Mouse (Mus musculus): ENCODE results near the gene Exoc4.

Gene Exoc4

DNA sequence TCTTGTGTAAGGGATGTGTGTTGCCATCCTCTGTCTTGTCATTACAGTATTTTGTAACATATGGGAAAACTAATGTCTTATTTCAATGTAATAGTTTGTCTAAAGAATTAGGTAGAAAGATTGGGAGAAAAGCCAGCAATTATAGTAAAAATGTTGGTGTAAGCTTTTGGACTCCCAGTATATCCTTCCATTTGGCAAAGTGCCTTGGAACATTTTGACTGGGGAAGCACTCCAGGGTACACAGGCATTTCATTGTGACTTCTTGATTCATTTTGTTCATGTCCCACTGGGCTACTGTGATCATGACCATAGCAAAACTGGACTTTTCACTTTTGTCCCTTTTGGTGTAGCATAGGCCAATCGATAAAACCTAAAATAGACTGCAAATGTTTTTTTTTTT is 61.6 kb downstream of the Exoc4 start:
- no peak for DNase-seq (ENCODE audit: low read depth)

DNA sequence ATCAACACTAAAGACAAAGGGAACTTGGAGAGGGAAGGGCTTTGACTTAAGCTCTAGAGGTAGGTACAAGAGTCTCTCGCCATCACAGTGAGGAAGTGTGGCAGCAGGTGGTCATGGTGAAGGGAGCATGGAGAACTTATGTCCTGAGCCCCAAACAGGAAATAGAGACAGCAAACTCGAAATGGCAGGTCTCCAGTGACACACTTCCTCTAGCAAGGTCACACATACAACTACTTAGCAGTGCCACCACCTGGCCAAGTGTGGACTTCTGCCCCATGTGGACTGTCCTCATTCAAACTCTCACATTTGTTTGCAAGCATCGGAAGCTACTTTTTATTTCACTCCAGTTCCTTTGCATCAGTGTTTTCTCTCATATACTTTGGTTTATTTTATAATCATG is 74.0 kb downstream of the Exoc4 start:
- no peak for DNase-seq (ENCODE audit: low read depth)

DNA sequence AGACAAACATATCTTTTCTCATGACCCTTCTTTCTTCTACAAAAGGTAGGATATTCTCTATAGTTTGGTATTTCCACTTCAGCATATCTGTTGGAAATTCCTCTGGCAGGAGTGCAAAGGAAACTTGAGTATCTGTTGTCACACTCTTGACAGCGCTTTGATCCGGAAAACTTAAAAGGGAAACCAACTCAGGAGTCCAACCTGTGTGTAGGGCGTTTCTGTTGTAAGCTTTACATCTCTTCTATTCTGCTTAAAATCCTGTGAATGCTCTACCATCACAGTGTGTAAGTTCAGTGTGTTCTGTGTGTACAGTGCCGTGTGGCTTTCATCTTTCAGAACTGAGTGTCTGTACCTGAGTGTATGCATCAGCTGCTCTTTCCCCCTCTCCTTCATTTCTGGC is 74.5 kb downstream of the Exoc4 start:
- DNase-seq (ENCODE audit: low read depth): no peak

GRCm38 (mm10) chr6:33328326-33328725 is 79.4 kb downstream of the Exoc4 start:
- no peak for DNase-seq (ENCODE audit: low read depth)

DNA sequence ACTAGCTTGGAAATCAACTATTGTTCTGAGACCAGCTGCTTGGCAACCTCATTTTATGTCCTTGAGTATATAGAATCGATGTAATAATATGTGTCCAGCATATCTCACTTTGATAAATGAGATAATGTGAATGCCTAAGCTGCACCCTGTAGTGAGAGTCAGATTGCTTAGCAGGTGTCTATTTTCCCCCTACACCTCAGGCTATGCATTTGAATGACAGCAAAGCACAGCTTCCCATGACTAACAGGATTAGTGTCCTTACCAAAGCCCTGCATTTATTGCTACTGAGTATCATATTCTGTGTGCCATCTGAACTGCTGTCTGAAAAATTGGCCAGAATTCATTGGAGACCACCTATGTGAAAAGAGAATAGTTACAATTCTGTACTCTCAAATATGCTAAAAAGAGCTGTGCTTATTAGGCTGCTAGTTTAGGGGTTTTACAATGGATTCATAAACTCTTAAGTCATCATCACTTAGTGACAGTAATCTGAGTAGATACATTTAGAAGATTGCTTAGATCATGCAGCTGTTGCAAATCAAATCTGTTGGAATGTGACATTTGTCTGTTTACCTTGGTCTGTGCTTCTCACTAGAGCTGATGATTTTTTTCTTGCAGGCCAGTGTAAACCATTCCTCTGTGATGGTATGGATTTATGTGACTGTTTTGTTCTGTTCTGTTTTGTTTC is 98.3 kb downstream of the Exoc4 start:
- DNase-seq (ENCODE audit: low read depth): no peak

GRCm38 (mm10) chr6:33361613-33362012 is 112.7 kb downstream of the Exoc4 start:
- DNase-seq (ENCODE audit: low read depth): no peak

GRCm38 (mm10) chr6:33380517-33380916 is 131.6 kb downstream of the Exoc4 start:
- no peak for DNase-seq (ENCODE audit: low read depth)

- no peak for DNase-seq (ENCODE audit: low read depth)
These were observed 133.3 kb downstream of the Exoc4 start for GRCm38 (mm10) chr6:33382176-33382575.

DNA sequence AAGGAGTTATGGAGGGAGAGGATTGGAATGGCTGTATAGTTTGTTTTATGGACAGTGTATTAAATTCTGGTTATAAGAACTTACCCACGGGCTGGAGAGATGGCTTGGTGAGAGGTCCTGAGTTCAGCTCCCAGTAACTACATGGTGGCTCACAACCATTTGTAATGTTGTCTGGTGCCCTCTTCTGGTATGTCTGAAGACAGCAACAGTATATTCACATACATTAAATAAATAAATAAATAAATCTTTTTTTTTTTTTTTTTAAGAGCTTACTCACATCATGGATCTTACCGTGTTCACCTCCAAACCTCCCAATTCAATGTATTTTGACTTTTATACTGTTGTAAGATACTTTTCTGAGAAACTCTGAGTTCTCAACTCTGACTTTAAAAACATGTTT is 143.1 kb downstream of the Exoc4 start:
- DNase-seq (ENCODE audit: low read depth): peak; percentile 9

DNA sequence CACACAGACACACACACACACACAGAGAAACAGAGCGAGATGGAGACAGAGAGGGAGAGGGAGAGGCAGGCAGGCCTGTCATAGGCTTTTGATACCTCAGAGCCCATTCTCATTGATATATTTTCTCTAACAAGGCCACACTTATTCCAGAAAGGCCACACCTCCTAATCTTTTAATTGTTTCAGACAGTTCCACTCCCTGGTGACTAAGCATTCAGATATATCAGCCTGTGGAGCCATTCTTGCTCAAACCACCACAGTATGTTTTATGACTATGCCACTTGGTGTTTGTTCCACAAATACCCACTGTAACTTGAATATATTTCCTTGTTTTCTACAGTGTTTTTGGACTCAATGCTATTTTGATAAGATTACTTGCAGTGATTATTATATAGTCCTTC is 150.6 kb downstream of the Exoc4 start:
- DNase-seq (ENCODE audit: low read depth): no peak

DNA sequence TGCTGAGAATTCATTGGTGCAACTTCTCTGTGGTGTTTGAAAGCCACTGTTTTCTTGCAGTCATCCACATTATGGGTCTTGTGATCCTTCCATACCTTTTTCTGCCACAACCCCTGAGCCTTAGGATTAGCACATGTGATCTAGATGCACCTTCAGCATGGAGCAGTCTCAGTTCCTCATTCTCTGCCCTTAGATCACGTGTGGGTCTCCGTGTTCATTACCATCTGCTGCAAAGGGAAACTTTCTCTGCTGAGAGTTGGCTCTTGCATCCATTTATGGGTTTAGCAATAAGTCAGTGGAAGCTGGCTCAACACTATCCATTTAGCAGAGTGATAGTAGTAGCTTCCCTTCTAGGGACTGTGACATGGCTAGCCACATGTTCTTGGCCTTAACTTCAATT is 152.3 kb downstream of the Exoc4 start:
- no peak for DNase-seq (ENCODE audit: low read depth)

DNA sequence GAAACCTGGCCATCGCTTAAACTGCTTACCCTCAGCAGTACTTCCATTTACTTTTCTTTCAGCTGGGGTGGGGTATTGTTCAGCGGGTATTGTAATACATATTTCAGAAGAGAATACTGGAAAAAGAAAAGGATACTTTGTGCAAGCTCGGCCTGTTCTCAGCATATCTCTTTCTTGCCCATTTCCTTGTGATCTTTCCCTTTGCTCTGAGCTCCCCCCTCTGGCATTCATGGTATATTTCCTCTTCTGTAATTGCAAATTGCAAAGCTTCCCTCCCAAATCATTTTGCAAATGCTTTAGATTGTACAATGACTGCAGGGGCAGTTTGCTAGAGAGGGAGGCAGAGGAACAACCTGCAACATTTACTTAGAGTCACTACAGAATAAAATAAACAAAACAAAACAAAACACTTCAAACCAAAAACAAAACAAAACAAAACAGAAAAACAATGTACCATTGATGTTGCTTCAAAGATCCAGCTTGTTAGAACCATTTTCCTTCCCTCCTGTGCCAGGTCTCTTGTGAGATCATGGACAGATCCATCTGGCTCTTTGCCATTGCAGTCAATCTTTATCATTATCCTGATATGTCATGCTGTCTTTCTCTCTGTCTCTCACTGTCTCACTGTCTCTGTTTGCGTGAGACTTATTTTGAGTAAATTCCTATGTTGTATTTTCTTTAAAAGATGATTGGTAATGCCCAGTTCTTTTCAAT is 156.8 kb downstream of the Exoc4 start:
- no peak for DNase-seq (ENCODE audit: low read depth)

- no peak for DNase-seq (ENCODE audit: low read depth)
These were observed 160.7 kb downstream of the Exoc4 start for GRCm38 (mm10) chr6:33409586-33409985.

- DNase-seq (ENCODE audit: low read depth): no peak
These were observed 176.1 kb downstream of the Exoc4 start for GRCm38 (mm10) chr6:33425007-33425406.

GRCm38 (mm10) chr6:33431207-33431787 is 182.4 kb downstream of the Exoc4 start:
- DNase-seq (ENCODE audit: low read depth): no peak

- DNase-seq (ENCODE audit: low read depth): no peak
These were observed 191.6 kb downstream of the Exoc4 start for GRCm38 (mm10) chr6:33440508-33440907.

DNA sequence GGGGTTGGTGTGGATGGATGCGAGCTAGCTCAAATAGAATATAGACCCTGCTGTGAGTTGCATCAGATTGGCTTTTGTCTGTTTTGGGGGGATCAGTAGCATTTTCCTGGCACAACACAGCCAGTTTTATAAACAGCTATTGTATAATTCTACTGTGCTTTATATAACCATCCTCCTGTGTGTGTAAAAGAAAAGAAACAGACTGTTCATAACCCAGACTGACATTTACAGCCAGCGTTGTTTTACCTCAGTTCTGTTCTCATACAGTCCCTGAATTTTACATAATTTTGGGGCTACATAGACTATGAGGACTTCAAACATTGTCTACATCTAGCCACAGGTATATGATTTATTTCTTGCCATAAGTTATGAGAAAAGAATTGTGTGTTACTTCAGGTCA is 204.9 kb downstream of the Exoc4 start:
- no peak for DNase-seq (ENCODE audit: low read depth)

- no peak for DNase-seq (ENCODE audit: low read depth)
These were observed 205.5 kb downstream of the Exoc4 start for GRCm38 (mm10) chr6:33454354-33454753.

DNA sequence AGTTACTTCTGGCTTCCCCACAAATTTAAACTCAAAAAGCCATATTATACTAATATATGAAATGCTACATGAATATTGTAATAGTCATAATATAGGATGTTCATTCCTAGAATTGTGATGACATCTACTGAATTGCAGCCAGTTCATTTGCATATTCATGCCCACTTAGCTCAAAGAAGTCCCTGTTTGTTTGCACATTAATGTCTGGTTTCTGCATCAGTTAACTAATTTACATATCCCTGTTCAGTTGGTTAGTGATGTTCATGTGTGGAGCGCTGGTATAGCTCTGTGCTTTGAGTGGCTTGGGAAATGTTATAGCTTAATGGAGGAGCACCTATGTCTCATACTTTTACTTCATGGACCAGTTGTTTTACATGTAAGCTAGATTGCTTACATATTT is 206.4 kb downstream of the Exoc4 start:
- DNase-seq (ENCODE audit: low read depth): no peak

DNA sequence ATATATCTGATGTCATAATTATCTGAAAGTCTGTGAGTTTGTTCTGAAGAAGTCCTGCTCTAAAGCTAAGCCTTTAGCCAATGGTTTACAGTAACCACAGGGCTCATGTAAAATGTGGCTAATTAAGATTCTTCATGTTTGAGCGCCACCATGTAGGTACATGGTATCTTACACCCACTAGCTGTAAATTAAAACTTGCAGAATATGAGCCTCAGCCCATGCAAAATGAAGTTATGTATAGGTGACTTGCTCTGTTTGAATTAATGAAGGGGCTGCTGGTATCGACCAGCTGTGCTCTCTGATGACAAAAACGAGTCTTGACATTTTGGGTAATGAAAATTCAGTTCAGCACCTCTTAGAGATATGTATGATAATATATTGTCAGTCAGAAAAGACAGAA is 216.0 kb downstream of the Exoc4 start:
- DNase-seq (ENCODE audit: low read depth): no peak

- no peak for DNase-seq (ENCODE audit: low read depth)
These were observed 216.5 kb downstream of the Exoc4 start for GRCm38 (mm10) chr6:33465392-33465791.

DNA sequence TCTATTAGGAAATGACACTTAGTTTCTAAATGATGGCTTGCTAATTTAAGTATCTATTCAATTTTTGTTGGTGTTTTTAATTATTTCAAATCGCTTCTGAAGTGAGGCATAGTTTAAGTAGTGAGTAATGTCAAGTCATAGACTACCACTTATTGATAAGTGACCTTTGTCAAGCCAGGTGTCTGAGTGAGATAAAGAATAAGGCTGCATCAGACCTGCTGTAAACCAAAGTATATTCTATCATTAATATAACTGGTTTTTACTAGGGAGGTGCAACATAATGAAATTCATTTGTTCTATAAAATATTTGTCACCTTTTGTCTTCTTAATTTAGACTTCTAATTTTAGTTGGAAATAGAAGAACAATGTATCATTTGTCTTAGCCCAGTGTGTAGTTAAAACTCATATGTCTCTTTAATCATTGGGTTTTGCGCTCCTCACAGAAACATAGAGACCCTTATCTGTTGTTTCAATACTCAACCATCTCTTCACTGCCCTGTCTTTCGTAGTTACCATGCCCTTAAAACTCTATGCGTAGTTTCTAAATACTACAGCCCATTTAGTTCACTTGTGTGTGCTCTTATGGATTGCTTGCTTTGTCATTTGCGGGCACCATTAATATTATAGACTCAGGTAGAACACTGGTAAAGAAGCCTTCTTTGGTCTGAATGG is 217.4 kb downstream of the Exoc4 start:
- peak; percentile 48 for DNase-seq (ENCODE audit: low read depth)

- no peak for DNase-seq (ENCODE audit: low read depth)
These were observed 219.6 kb downstream of the Exoc4 start for GRCm38 (mm10) chr6:33468480-33468879.
